Mouse (Mus musculus) lung, postnatal 14 days (tissue): Measurements from ENCODE around the gene Anp32b.
A peak's percentile ranks its signal among the peaks of the same experiment; 100 is the strongest.

Experiments
- DNase-seq: peaks from one replicate; pipeline ENCODE4 v3.0.0; 2021

The Anp32b gene

GRCm38 (mm10) chr4:46505361-46506057 lies 54.8 kb downstream of the Anp32b start:
- DNase-seq = no peak

- peak; percentile 97 for DNase-seq
These were observed 56.3 kb downstream of the Anp32b start for GRCm38 (mm10) chr4:46506801-46507610.

- peak; percentile 90 for DNase-seq
These were observed 57.2 kb downstream of the Anp32b start for GRCm38 (mm10) chr4:46507736-46508460.

GRCm38 (mm10) chr4:46520491-46520890 lies 69.8 kb downstream of the Anp32b start:
- DNase-seq = no peak

GRCm38 (mm10) chr4:46521457-46521856 lies 70.8 kb downstream of the Anp32b start:
- no peak for DNase-seq
